In the genomic region with DNA sequence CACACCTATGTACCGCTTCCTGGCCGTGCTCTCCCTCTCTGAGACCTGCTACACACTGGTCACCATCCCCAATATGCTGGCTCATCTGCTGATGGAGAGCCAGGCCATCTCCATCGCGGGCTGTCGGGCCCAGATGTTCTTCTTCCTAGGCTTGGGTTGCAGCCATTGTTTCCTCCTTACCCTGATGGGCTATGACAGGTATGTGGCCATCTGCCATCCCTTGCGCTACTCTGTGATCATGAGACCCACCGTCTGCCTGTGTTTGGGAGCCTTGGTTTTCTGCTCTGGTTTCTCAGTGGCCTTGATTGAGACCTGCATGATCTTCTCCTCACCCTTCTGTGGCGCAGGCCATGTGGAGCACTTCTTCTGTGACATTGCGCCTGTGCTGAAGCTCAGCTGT, we compare ENCODE assay signal across 28 mouse cellular contexts. TPM values are rescaled to one million over a fixed set of nuclear protein-coding genes. Genes with fewer than 3 reads are reported as not detected.
A peak's percentile ranks its signal among the peaks of the same experiment; 100 is the strongest.
DNase-seq lines count a peak whose midpoint lies in the region; ATAC-seq lines count a peak whose summit lies in the region.
"Had no signal": no experiment of that assay in that cellular context is flagged by ENCODE, and none has a peak within 500 bp of the region (broad histone marks: within the 10 kb centered on the region; RNA-seq: fewer than 3 reads in every experiment).

No protein-coding gene starts in this region.

- ATAC-seq in cerebellum, adult (ENCODE audit: insufficient number of reproducible peaks, low FRiP score, low TSS enrichment), result no peak
- ATAC-seq in megakaryocyte progenitor cell, adult 5-6 weeks (replicated peaks; ENCODE audit: poor library complexity), result 0 out of 2 replicates have a peak, but pooled peaks have one; percentile 17
- no peak for ATAC-seq in forebrain, embryonic 15.5 days (replicated peaks)
- ATAC-seq: forebrain, embryonic 13.5 days; intestine, embryonic 15.5 days had no signal

- H3K4me2 ChIP-seq in forebrain, embryonic 15.5 days (replicated peaks), result no peak overlapping the region
- H3K4me2 ChIP-seq: forebrain, embryonic 13.5 days; hindbrain, embryonic 12.5 days; intestine, embryonic 15.5 days; midbrain, embryonic 12.5 days had no signal

- intact Hi-C loops in heart, postnatal 36 days (cut with DNase I), result loop anchor here (5.0 kb wide), 1 partner anchor 88 kb away; no protein-coding TSS in a partner anchor

- DNase-seq in cerebellum, postnatal 10 days, result peak; percentile 80 to 82
- peak; percentile 26 for DNase-seq in heart, postnatal 4 days
- DNase-seq in heart, postnatal 36 days, result no peak
- DNase-seq in lung, postnatal 10 days, result peak; percentile 7
- no peak for DNase-seq in lung, postnatal 25 days (ENCODE audit: low spot score)
- DNase-seq: gastrocnemius, postnatal 14 days had no signal

- H3K9ac ChIP-seq in forebrain, embryonic 15.5 days (replicated peaks), result no peak overlapping the region
- H3K9ac ChIP-seq: forebrain, embryonic 13.5 days; hindbrain, embryonic 12.5 days; intestine, embryonic 15.5 days; liver, embryonic 14.5 days; midbrain, embryonic 12.5 days had no signal

- H3K27me3 ChIP-seq in forebrain, embryonic 15.5 days, result no peaks in the 10 kb centered on the region
- H3K27me3 ChIP-seq: forebrain, embryonic 13.5 days; hindbrain, embryonic 12.5 days; intestine, embryonic 15.5 days; midbrain, embryonic 12.5 days had no signal

- H3K4me3 ChIP-seq in forebrain, embryonic 15.5 days, result no peak overlapping the region
- H3K4me3 ChIP-seq: forebrain, embryonic 13.5 days; hindbrain, embryonic 12.5 days; intestine, embryonic 15.5 days; midbrain, embryonic 12.5 days had no signal

- no peak overlapping the region for H3K27ac ChIP-seq in forebrain, embryonic 15.5 days (replicated peaks)
- H3K27ac ChIP-seq: forebrain, embryonic 13.5 days; hindbrain, embryonic 12.5 days; intestine, embryonic 15.5 days; liver, embryonic 14.5 days; midbrain, embryonic 12.5 days had no signal

- no peaks in the 10 kb centered on the region for H3K36me3 ChIP-seq in forebrain, embryonic 15.5 days
- H3K36me3 ChIP-seq: hindbrain, embryonic 12.5 days; intestine, embryonic 15.5 days; midbrain, embryonic 12.5 days had no signal

- no peaks in the 10 kb centered on the region for H3K9me3 ChIP-seq in forebrain, embryonic 15.5 days
- H3K9me3 ChIP-seq: forebrain, embryonic 13.5 days; hindbrain, embryonic 12.5 days; intestine, embryonic 15.5 days; midbrain, embryonic 12.5 days had no signal

- no peaks in the 10 kb centered on the region for H3K4me1 ChIP-seq in forebrain, embryonic 15.5 days
- H3K4me1 ChIP-seq: forebrain, embryonic 13.5 days; hindbrain, embryonic 12.5 days; intestine, embryonic 15.5 days; midbrain, embryonic 12.5 days had no signal

- 93% methylated on average over 9 of the region's 9 CpGs for WGBS in forebrain, embryonic 15.5 days

RNA-seq across cellular contexts. Expression of gene Olfr1358, which starts 2.6 kb away (rescaled TPM):
- total RNA-seq in heart, postnatal 4 days (2021), result not detected
- not detected for total RNA-seq in heart, postnatal 36 days (2021)
- not detected in 2 replicates for total RNA-seq in megakaryocyte progenitor cell, adult 5-6 weeks (2015)
- not detected in 2 replicates for total RNA-seq in megakaryocyte progenitor cell, adult 5-6 weeks (2017)
- not detected in 2 replicates for polyA plus RNA-seq in forebrain, embryonic 15.5 days (2015; fragmentation: Nextera tagmentation; extraction: Ambion mirVana)
- total RNA-seq: adrenal gland, postnatal 14 days; ES-E14; gastrocnemius, postnatal 14 days; layer of hippocampus, adult 18-20 months; layer of hippocampus, postnatal 25 days; left cerebral cortex, postnatal 10 days had no signal
- polyA plus RNA-seq: activated CD4-positive, CD25-positive, alpha-beta regulatory T cell, adult 4 months; CD4-positive, CD25-positive, alpha-beta regulatory T cell, adult 4 months; cerebellum, adult 2 months; cortical plate, adult 2 months; embryonic facial prominence, embryonic 11.5 days; forebrain, embryonic 13.5 days; hindbrain, embryonic 12.5 days; intestine, embryonic 15.5 days; kidney, embryonic 14.5 days; limb, embryonic 14.5 days; liver, embryonic 14.5 days; lung, embryonic 16.5 days; midbrain, embryonic 12.5 days; neural tube, embryonic 14.5 days had no signal

RNA-seq across cellular contexts. Expression of gene Ilvbl, which starts 54.4 kb away (rescaled TPM):
- total RNA-seq in heart, postnatal 4 days (2021), result 10 to 100 TPM; 64.9 to 74.5 TPM
- total RNA-seq in heart, postnatal 36 days (2021), result 10 to 100 TPM; 42.3 to 42.7 TPM
- 23.1 and 26.9 TPM in 2 replicates for total RNA-seq in megakaryocyte progenitor cell, adult 5-6 weeks (2015)
- 9.1 and 9.6 TPM in 2 replicates for total RNA-seq in megakaryocyte progenitor cell, adult 5-6 weeks (2017)
- 39.7 and 40.6 TPM in 2 replicates for polyA plus RNA-seq in forebrain, embryonic 15.5 days (2015; fragmentation: Nextera tagmentation; extraction: Ambion mirVana)

RNA-seq across cellular contexts. Expression of gene Pdxk, which starts 55.0 kb away (rescaled TPM):
- 1 to 10 TPM; 6.8 to 8.5 TPM for total RNA-seq in heart, postnatal 4 days (2021)
- 10 to 100 TPM; 10.6 to 11.7 TPM for total RNA-seq in heart, postnatal 36 days (2021)
- total RNA-seq in megakaryocyte progenitor cell, adult 5-6 weeks (2015), result 24.7 and 28.1 TPM in 2 replicates
- total RNA-seq in megakaryocyte progenitor cell, adult 5-6 weeks (2017), result 18.8 and 19.9 TPM in 2 replicates
- 13.6 and 13.9 TPM in 2 replicates for polyA plus RNA-seq in forebrain, embryonic 15.5 days (2015; fragmentation: Nextera tagmentation; extraction: Ambion mirVana)

Comparison
In these comparisons a context has a peak if more than half of its experiments do, and no peak if none do; other contexts are left out.
1. DNase-seq: peak in cerebellum, postnatal 10 days (2 of 2), heart, postnatal 4 days (single experiment) and lung, postnatal 10 days (single experiment); none in heart, postnatal 36 days (0 of 2) and lung, postnatal 25 days (single experiment).